Comparison of ENCODE assay signal across 8 mouse cellular contexts in genomic region chrX:73786364-73787224, GRCm38 (mm10). TPM values are rescaled to one million over a fixed set of nuclear protein-coding genes. Genes with fewer than 3 reads are reported as not detected.
DNase-seq lines count a peak whose midpoint lies in the region; ATAC-seq lines count a peak whose summit lies in the region.

Gene Idh3g (minus strand): TSS chrX:73786897.
Gene Ssr4 (plus strand): TSS chrX:73787028.

- H3K4me3 ChIP-seq in hindbrain, embryonic 12.5 days, result peak within 1 kb of the TSS; percentile 50

- peak; percentile 96 for DNase-seq in NIH3T3 (ENCODE audit: low read depth)
- peak; percentile 92 to 94 for DNase-seq in cerebellum, postnatal 10 days
- DNase-seq in frontal cortex, postnatal 10 days (ENCODE audit: low spot score in 2 of 2), result peak; percentile 90 to 93
- DNase-seq in layer of hippocampus, postnatal 14 days (ENCODE audit: low spot score in 2 of 2), result peak; percentile 92 to 95
- DNase-seq in lung, postnatal 14 days, result peak; percentile 91
- DNase-seq in retina, adult 2 months (ENCODE audit: low read depth, low spot score), result peak; percentile 84
- DNase-seq in thymus, postnatal 36 days, result peak; percentile 90 to 94

- H3K9me3 ChIP-seq in hindbrain, embryonic 12.5 days (replicated peaks), result no peaks in the 10 kb centered on the region

- peak within 1 kb of the TSS; percentile 91 for H3K27ac ChIP-seq in hindbrain, embryonic 12.5 days

- peak within 1 kb of the TSS; percentile 79 for H3K9ac ChIP-seq in hindbrain, embryonic 12.5 days

- H3K4me1 ChIP-seq in hindbrain, embryonic 12.5 days, result peaks cover 14% of the 10 kb centered on the region

- no peaks in the 10 kb centered on the region; the same call in 1 of the 2 replicates for H3K36me3 ChIP-seq in hindbrain, embryonic 12.5 days

- ATAC-seq in hindbrain, embryonic 12.5 days (ENCODE audit: low FRiP score), result peak; percentile 97

- peak within 1 kb of the TSS; percentile 61 for H3K4me2 ChIP-seq in hindbrain, embryonic 12.5 days (replicated peaks)

- 15% methylated on average over 50 of the region's 52 CpGs for WGBS in hindbrain, embryonic 12.5 days

- H3K27me3 ChIP-seq in hindbrain, embryonic 12.5 days, result no peaks in the 10 kb centered on the region

RNA-seq across cellular contexts. Expression of gene Idh3g, which starts in this region (rescaled TPM):
- 150 and 167 TPM in 2 replicates for polyA plus RNA-seq in hindbrain, embryonic 12.5 days (2016; fragmentation: Nextera tagmentation; extraction: Ambion mirVana)
- 100 to 1,000 TPM; 166 TPM for total RNA-seq in layer of hippocampus, postnatal 14 days (2021)

RNA-seq across cellular contexts. Expression of gene Ssr4, which starts in this region (rescaled TPM):
- 125 and 138 TPM in 2 replicates for polyA plus RNA-seq in hindbrain, embryonic 12.5 days (2016; fragmentation: Nextera tagmentation; extraction: Ambion mirVana)
- total RNA-seq in layer of hippocampus, postnatal 14 days (2021), result 100 to 1,000 TPM; 100 to 103 TPM

Comparison
In these comparisons a context has a peak if more than half of its experiments do, and no peak if none do; other contexts are left out.
1. Peak in every context shown above with its lines: DNase-seq, ATAC-seq, H3K4me3 ChIP-seq and H3K27ac ChIP-seq.